Mouse (Mus musculus) gonadal fat pad, adult 2 months (tissue): ENCODE data around the gene Gm49368. TPM values are rescaled to one million over a fixed set of nuclear protein-coding genes. Genes with fewer than 3 reads are reported as not detected.
"Not testable (repeated sequence)": the region's sequence is repeated elsewhere in the genome, so short reads cannot be mapped to it uniquely, and the experiment has no call there.

Source experiments
- DNase-seq: peaks from one replicate; pipeline ENCODE4 v3.0.0-alpha.2; 2012; ENCODE audit warnings: low read depth
- polyA plus RNA-seq: library from polyadenylated mRNA; depleted of rRNA; stranded (reverse); fragments of >200 nt; gene quantifications from 2 replicates; pipeline ENCODE4 v1.2.3, GENCODE M21; 2012; rRNA removed

Gm49368 gene
- not detected in 2 replicates for polyA plus RNA-seq

DNA sequence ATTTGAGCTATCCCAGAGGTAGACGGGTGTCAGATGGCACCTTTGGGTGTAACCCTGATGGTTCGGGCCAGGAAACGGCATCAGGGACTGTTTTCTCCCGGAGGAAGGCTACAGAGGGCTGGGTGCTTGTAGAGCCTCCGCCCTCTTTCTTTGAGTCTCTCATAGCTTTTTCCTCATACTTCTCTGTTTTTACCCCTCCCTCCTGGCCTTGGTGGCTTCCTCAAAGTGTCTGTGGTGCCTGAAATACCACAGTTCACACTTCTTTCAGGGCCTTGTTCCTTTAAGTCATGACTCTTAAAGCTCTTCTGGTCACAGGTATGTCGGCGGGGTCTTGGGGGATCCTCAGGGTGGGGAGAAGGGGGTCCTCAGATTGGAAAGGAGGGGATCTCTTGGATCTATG is at the start of gene Gm49368, which contains the start of gene Itgam:
TSS of gene Gm49368 (plus strand) at position 228 of the 400 bp plus-strand sequence.
TSS of gene Itgam (plus strand) at position 185 of the 400 bp plus-strand sequence.
- DNase-seq, result no peak

DNA sequence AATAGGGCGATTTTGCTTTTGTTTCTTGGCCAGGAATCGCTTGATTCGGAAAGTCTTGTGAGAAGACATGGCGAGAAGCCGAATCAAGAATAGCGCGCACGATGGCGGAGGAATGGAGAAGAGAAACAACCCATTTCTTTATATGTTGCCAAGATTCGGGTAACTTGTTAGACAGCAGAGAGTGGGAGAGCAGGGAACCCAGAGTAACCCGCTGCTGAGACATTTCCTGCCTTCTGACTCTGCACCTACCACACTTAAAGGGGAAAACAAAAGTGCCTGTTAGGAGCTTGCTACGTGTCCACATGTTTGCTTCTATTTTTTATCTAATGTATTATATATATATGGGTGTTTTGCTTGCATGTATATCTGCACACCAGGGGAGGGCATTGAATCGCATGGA is 49.4 kb upstream of the Gm49368 start:
- no peak for DNase-seq

DNA sequence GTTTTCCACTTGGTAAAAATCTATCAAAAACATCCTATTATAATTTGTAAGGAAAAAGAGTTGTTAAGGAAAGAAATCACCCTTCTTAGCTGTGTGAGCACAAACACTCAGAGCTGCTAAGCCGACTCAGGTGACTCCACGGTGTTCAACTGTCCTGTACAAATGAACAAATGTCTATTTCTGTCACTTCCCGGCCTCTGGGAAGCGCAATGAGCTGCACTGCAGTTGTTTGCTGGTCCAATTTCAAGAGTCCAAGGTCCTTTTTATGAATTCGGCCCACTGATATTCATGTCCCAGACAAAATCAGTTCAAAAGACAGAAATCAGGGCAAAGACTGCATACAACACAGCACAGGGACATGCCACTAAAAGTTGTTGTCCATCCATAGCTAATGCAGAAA is 46.3 kb upstream of the Gm49368 start:
- DNase-seq, result not testable (repeated sequence)

DNA sequence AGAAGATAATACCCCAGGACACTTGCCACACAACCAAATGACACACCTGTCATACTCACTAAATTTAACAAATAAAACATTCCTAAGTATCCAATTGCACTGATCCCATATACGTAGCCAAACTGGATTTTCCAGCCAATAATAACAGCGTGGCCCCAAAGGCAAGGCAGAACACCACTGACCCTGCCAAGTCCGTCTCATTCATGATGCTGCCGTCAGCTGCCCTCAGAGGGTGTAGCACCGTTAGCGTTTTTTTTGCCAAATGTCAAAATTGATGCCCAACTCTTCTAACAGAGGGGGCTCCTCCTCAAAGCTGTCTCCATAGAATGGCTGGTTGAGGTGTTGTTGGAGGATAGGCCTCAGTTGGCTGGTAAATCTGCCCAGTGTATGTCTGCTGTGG is 45.8 kb upstream of the Gm49368 start:
- DNase-seq, result no peak

DNA sequence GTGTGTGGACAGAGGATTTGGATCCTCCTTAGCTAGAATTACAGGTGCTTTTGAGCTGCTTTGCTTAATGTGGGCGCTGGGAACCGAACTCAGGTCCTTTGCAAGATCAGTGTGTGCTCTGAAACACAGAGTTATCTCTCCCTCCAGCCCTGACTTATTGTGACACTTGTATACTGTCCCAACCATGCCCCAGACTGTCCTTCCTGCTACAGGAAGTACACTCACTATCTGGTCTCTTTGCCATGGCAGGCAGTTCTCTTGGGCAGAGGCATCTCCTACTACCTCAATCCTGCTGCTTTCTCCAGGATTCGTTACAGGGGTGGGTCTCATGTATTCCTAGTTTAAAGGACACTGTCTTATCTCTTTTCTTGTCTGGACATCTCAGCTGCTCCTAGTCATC is 44.2 kb upstream of the Gm49368 start:
- DNase-seq, result no peak

DNA sequence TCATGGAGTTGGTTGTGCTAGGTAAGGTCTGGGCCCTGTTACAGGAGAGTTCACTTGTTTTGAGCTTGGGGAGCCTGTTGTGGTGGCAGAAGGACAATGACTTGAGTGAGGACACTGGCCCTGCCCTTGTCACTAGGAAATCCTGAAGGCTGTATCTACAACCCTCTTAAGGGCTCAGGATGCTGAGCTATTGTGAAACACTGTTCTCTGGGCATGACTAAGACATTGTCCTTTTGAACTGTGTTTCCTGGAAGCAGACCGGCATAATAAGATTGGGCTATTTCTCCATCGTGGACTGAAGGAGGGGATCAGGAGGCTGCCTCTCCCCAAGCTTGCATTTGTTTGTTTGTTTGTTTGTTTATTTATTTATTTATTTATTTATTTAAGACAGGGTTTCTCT is 43.3 kb upstream of the Gm49368 start:
- no peak for DNase-seq

DNA sequence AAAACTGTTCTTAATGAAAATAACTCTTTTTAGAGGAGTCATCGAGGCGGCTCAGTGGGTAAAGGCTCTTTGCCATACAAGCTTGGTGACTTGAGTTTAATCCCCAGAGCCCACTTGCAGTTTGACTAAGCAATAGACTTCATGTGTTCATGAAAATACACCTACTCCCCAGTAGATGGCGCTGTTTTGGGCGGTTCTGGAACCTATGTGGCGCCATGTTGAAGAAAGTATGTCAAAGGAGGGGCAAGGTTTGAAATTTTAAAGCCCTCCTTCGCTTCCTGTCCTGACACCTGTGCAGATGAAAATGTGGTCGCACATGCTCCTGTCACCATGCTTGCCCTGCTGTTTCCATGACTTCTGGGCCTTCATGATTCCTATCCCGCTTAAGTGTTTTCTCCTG is 39.5 kb upstream of the Gm49368 start:
- no peak for DNase-seq

DNA sequence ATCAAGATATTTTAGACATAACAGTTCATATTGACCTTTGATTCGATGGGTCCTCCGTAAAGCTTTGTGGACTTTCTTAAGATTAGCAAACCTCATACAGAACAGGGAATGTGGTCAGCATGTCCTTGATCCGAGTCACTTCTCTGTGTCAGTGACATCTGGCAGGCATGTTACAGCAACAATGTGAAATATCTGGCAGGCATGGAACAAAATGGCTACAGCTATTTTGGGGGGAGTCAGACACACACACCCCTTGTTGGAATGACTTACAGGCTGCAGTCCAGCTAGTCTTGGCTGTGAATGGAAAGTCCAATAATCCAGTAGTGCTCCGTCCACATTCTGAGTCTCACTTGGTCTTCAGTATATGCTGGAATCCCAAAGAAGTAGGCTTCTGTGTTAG is 38.9 kb upstream of the Gm49368 start:
- no peak for DNase-seq

DNA sequence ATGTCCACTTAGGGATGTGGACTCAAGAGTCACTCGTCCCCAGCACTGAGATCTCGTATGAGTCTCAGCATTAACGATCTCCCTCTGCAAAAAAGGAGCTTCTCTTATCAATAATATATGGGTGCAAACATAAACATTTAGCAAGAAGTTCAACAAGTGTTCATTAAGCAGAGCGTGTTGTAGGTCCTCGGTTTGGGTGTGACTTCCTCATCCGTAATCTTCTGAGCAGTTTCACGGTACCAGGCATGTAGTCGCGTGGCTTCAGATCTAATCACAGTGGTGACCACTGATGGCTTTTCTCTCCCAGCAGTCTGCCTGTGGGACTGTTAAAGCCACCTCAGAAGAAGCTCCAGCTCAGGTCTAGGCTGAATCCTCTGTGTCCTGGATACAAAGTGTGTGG is 38.1 kb upstream of the Gm49368 start:
- no peak for DNase-seq

DNA sequence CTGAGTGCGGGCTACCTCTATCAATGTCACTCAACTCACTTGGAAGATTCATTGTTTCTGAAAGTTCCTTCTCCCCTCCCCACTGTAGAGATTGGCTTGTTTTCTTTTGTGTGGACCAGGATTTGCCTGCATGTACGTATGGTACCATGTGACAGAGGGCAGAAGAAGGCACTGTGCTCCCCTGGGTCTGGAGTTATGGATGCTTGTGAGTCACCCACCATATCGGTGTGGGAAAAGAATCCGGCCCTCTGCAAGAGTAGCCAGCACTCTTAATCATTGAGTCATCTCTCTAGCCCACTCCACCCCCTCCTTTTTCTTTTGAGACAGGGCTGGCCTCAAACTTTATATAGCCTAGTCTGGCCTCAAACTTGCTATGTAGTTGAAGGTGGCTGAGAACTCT is 37.6 kb upstream of the Gm49368 start:
- DNase-seq, result no peak

DNA sequence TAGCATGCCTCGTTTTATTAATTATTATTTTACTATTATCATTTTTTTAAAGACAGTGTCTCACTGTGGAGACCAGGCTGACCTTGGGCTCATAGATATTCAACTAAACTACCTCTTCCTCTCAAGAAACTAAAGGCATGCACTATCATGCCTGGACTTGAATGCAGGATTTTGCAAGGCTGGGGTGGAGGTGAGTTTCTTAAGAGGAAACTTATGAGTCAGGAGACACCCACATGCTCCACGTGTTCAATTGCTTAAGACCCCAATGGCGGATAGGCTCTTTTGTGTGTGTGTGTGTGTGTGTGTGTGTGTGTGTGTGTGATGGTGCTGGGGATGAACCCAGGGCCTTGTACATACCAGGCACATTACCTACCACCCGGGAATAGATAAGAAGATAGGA is 37.1 kb upstream of the Gm49368 start:
- DNase-seq, result peak; percentile 99

DNA sequence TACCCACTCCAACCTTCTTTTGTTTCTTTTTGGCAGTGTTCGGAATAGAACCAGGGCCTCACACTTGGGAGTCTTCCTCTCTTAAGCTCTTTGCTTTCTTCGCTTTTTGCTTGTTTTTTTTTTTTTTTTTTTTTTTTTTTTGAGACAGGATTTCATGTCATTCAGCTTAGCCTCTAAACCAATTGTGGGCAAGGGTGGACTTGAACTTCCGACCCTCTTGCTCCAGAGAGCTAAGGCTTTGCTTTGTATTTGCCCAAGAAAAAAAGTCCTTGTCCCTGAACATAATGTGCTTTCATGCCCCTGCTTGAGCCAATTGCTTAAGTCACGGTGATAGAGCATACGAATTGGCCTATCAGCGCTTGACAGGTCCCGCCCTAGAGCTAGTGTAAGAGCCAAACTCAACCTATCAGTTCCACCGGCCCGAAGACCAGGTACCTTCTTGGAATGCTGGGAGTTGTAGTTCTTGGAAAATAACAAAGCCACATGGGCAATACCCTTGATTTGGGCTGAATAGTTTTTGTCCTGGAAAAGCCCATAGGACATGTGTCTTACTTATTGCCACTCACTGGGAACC is 31.0 kb upstream of the Gm49368 start:
- DNase-seq, result peak; percentile 62

DNA sequence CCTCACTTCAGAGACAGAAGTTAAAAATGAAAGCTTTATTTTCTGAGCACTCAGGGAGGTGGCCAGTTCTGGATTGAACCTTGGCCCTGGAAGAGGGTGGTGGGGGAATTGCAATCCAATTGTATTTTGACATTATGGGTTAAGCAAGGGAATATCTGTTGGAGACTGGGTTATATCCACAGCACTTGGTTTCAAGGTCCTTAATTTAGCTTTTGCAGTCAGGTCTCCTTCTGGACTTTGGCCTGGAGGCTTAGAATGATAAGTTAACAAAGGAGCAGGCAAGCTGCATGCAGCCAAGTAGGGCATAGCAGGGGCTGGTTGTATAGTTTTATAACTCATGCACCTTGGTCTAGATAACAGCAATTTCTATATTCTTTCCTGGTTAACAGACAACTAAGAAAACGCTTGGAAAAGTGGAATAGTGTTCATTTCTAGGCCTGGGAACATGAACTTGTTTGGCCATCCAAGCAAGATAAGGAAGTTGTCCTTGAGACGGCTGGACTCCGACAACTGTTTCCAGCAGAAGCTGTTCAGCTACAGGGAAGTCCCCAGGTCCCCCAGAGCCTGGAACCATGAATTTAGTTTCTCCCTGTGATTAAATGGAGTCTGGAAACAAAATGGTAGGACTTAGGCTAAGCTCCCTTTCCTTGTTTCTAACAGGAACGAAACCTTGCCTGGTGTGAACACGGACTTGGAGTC is 30.0 kb upstream of the Gm49368 start:
- DNase-seq, result no peak

DNA sequence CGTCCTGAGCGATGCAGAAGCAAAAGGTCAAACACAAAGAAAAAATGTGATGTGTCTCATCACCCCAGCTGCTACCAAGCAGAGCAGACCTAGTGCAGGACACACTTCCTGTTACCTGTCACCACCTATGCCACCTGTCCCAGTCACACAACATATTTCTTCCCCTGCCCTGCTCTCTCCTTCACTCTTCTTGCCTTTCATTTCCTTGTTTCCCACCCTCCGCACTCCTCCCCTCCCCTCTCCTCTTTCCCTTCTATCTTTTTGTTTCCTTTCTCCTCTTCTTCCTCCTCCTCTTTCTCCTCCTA is 29.5 kb upstream of the Gm49368 start:
- no peak for DNase-seq

DNA sequence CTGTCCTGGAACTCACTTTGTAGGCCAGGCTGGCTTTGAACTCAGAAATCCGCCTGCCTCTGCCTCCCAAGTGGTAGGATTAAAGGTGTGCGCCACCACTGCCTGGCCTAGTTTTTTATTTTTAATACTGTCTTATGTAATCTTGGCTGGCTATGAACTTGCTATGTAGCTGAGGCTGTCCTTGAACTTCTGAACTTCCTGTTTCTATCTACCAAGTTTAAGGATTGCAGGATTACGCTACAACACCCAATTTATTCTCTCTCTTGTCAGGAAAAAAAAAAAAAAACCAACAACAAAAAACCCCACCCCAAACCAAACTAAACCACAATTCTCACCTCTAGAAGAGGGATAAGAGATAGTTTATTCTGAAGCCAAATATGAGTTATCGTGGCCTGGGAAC is 28.9 kb upstream of the Gm49368 start:
- no peak for DNase-seq

DNA sequence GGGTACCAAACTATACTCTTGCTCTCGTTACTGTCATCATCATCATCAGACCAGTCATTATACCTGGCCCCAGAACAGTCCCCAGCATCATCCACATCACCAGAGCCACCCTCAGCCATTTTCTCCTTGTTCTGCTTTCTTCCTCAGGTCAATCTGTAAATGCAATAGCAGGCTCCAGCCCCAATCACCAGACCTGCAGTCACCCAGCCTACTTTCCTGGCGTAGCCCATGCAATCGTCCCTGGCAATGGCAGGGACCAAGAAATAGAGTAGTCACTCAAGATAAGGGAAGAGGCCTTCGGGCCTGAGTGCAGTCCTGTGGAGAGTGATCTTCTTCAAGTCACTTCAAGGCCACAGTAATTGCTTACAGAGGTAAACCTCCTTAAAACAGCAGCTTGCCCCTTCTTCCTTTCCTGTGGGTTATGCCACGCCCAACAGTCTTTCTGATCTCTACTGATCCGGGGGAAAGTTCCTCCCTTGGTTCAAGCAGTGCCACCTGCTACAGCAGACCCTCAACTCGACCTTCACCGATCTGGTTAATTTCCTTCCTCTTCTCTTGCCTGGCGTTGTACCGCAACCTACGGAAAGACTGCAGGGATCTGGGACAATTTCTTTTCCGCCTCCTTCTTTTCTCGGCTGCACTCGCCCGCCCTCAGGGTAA is 20.2 kb upstream of the Gm49368 start:
- DNase-seq, result not testable (repeated sequence)

DNA sequence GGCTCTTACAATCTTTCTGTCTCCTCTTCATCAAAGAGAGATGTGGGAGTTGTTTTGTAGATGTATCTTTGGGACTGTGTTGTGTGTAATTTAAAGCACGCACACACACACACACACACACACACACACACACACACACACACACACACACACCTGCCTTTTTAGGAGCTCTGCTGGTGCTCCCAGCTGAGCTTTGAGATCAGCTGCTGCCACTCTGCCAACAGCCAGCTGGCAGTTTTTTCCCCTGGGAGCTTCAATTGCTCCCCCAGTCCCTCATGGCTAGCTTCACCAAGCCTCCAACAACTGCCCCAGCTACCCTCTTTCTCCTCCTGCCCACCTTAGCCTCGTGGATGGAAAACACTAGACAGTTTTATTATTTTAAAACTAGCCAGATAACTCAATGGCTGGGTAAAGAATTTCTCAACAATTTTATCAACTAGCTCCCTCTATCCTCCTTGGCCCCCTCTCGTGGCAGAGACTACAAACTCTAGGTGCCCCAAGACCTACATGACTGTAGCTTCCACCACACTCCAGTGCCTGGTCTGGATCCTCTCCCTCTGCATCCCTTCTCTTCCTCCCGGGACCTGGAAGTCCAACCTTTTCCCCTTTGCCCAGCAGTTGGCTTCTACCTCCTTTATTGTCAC is 18.2 kb upstream of the Gm49368 start:
- no peak for DNase-seq

DNA sequence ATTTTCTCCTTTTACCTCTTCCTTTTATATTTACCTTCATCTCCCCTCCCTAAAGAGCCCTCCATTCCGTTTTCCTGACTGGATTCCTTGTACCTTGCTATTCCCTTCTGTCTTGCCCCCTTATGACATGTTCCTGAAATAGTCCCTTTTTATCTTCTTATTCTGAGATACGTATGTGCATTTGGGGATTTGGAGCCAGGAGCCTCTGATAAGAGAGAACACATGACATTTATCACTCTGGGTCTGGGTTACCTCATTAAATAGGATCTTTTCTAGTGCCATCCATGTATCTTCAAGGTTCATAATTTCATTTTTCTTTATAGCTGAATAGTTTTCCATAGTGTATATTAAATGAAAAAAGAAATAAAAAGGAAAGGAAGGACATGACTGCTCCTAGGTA is 16.8 kb upstream of the Gm49368 start:
- no peak for DNase-seq

DNA sequence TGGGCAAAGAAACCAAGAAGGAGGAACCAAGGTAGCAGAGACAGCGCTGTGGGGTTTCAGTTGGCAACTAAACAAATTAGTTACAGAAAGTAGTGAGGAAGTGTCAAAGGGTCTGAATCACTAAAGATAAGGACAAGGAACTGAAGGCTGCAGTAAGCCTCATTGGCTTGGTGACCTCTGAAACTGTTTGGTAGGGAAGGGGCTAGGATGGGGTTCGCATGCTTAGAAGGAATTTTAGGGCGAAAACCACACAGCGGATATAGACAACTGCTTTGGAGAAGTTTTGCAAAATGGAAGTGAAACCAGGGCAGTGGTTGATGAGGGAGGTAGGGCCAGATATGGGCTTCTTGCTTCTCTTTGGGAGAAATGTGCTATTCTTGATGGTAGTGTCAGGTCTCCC is 13.7 kb upstream of the Gm49368 start:
- no peak for DNase-seq

DNA sequence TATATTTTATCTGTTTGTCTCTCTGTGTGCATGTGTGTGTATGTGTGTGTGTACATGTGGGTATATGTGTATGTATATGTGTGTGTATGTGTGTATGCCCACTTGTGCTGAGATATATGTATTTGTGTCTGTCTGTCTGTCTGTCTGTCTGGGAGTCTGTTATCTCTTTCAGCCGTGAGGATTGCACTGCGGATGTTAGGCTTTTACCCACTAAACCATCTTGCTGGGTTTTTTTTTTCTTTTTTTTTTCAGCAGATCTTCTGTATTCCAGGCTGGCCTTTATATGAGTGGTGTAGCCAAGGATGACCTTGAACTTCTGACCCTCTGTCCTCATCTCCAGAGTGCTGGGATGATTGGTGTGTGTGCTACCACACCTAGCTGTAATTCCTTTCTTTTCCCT is 13.2 kb upstream of the Gm49368 start:
- DNase-seq, result no peak

DNA sequence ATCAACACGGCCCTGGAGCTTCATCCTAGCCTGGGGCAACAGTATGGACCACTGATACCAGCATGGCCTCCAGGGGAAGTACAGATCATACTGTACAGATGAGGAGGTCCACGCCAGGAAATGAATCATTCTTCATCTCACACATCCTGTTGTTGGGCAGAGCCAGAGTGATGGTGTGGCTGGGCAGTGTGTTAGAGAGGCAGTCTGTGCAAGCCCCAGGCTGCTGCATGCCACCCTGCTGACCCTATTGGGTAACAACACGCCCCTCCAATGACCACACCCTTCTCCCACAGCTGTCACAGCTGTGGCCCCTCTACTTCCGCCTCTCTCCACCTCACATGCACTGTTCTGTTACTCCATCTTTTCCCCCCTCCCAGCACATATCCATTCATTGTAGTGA is 11.7 kb upstream of the Gm49368 start:
- DNase-seq, result no peak

DNA sequence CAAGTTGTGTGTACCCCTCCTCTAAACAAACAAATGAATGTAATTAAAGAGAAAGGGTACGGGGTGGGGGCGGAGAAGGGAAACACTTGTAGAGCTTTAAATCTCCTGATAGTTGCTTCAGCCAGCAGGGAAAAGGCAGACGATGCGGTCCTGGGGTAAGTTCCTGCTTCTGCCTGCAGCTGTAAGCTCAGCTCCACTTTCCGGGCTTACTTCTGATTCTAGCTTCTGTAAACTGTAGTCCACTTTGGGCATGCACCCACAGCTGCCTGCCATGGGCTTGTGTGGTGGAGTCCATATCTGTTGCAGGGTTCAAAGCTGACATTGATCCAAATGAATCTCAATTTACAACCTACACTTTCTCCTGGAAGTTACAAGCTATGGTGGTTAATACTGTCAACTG is 9.4 kb upstream of the Gm49368 start:
- no peak for DNase-seq

DNA sequence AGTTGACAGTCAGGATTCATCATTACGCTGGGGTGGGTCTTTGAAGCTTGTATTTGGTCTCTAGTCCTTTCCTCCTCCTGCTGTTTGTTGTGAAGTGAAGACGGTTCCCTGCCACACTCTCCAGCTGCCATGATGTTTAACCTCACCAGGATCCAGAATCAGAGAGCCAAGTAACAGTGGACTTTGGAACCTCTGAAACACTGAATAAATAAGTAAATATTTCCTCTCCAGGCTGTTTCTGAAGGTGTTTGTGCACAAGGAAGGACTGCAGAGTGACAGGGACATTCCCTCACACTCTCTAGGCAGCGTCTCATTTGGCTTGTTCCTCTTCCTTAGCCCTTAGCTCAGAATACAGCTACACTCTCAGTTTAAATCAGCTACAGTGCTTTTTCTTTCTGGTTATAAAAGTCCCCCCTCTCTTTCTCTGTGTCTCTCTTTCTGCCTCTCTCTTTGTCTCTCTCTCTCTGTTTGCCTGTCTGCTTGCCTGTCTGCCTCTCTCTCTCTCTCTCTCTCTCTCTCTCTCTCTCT is 5.5 kb upstream of the Gm49368 start:
- DNase-seq, result no peak
